Mouse (Mus musculus) lung, postnatal 0 days (tissue): ENCODE results near the gene Atg10.

Experiments used
- CTCF ChIP-seq: IDR thresholded peaks from 2 replicates; pipeline ENCODE4 v1.5.1; 2016; ENCODE audit warnings: antibody characterized with exemption, mild to moderate bottlenecking
- EP300 ChIP-seq: IDR thresholded peaks from 2 replicates; pipeline ENCODE4 v1.6.1; 2016; ENCODE audit warnings: antibody characterized with exemption, mild to moderate bottlenecking, control low read depth

DNA sequence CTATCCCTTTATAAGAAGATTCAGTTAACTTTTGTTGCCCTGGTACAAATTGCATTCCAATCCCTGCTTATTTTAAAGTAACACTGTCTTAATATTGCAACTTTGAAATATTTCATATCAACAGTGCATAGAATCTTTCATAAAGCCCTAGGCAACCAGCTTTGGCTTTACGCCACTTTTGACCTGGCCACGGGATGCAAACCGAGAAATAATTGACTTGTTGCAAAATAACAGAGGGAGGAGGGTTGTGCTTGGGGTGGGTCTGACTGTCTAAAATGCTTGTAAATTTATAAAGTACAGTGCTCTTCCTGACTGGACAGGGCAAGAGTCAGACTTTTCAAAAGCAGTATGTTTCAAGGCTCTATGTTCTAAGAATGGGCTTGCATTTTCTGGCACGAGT is 259.3 kb downstream of the Atg10 start:
- no peak for TF ChIP-seq CTCF
- no peak for TF ChIP-seq EP300
